Mouse (Mus musculus): ENCODE results near the gene B3gnt3.

GRCm38 (mm10) chr8:71709134-71709799, 7.7 kb upstream of the B3gnt3 start:
- no peak for TF ChIP-seq POLR2A (IDR thresholded peaks at IDR 0.05; ENCODE audit: borderline replicate concordance, insufficient read depth, low read length)
- TF ChIP-seq CTCF (IDR thresholded peaks at IDR 0.05; ENCODE audit: borderline replicate concordance, insufficient read depth, low read depth, low read length), result no peak

All from cerebellum, adult 2 months (tissue).